Mouse (Mus musculus) thymus, postnatal 0 days (tissue): Measurements from ENCODE around the gene Loxl1. TPM values are rescaled to one million over a fixed set of nuclear protein-coding genes. Genes with fewer than 3 reads are reported as not detected.
"Not testable (repeated sequence)": the region's sequence is repeated elsewhere in the genome, so short reads cannot be mapped to it uniquely, and the experiment has no call there.

Experiments
- DNase-seq: peaks from one replicate; pipeline ENCODE4 v3.0.0-alpha.2; 2015; ENCODE audit warnings: low spot score
- polyA plus RNA-seq: library from polyadenylated mRNA; unstranded; fragments of >200 nt; fragmentation: Nextera tagmentation; extraction: Ambion mirVana; gene quantifications from 2 replicates; pipeline ENCODE4 v1.2.1, GENCODE M21; 2015

Gene Loxl1
- polyA plus RNA-seq, 1 experiment from 2014 or later: 4.3 TPM

DNA sequence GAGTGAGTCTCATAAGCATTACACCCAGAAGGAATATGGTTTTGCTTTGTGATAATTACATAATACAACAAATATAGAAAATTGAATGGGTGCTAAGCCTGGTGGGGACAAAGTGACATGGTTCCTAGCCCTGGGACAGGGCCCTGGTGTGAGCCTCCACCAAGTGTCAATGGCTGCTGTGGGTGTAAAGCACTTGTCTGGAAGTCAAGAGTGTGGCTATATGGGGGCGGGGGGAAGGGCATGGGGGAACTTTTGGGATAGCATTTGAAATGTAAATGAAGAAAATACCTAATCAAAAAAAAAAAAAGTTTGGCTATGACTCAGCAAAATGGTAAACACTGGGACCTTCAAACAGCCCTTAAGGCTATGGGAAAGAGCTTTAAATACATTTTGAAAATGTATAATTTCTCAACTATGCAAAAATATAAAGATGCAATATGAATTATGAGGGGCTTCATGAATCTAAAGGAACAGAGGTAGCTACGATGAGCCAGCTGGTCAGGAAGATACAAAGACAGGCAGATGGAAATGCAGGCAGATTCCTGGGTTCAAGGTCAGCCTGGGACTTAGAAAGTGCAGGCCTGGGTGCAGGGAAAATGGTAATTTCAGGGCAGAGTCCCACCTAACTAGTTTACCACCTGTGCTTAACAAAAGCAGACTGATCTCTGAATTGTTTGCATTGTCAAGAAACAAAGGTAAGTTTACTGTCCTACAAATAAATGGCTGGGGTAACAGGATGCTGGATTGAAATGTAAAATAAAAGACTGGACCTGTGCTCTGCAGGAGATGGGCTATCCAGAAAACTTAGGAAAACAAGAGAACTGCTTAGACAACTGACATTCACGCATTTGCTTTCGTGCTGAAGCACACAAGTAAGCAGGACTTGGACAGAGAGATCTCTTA lies 33.9 kb downstream of the Loxl1 start:
- no peak for DNase-seq

- no peak for DNase-seq
Observed at GRCm38 (mm10) chr9:58278313-58278712, 34.7 kb downstream of the Loxl1 start.

GRCm38 (mm10) chr9:58276346-58276745 lies 36.6 kb downstream of the Loxl1 start:
- DNase-seq: no peak

- DNase-seq: peak; percentile 72
Observed at GRCm38 (mm10) chr9:58275797-58276196, 37.2 kb downstream of the Loxl1 start.

GRCm38 (mm10) chr9:58275115-58275774 lies 37.7 kb downstream of the Loxl1 start:
- peak; percentile 58 for DNase-seq

GRCm38 (mm10) chr9:58274626-58275025 lies 38.4 kb downstream of the Loxl1 start:
- DNase-seq: no peak

- no peak for DNase-seq
Observed at GRCm38 (mm10) chr9:58274101-58274604, 38.8 kb downstream of the Loxl1 start.

- no peak for DNase-seq
Observed at GRCm38 (mm10) chr9:58272855-58273254, 40.1 kb downstream of the Loxl1 start.

DNA sequence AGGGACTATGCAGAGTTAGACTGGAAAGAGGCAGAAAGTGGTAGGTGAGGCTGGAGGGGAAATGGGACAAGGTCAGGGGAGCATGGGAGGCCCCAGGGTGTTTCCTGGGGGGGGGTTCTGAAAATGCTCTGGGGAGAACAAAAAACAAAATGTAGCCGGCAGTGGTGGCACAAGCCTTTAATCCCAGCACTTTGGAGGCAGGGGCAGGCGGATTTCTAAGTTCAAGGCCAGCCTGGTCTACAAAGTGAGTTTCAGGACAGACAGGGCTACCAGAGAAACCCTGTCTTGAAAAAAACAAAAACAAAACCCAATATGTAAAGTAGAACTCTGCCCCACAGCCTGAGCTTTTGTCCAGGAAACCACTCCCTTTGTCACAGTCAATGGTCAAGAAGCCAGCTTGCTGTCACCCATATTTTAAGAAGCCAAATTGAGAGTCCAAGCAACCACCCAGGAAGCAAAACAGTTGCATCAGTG lies 40.9 kb downstream of the Loxl1 start:
- DNase-seq: no peak

- not testable (repeated sequence) for DNase-seq
Observed at GRCm38 (mm10) chr9:58271551-58271950, 41.4 kb downstream of the Loxl1 start.

- peak; percentile 22 for DNase-seq
Observed at GRCm38 (mm10) chr9:58271109-58271508, 41.9 kb downstream of the Loxl1 start.

- DNase-seq: no peak
Observed at GRCm38 (mm10) chr9:58270081-58270480, 42.9 kb downstream of the Loxl1 start.

DNA sequence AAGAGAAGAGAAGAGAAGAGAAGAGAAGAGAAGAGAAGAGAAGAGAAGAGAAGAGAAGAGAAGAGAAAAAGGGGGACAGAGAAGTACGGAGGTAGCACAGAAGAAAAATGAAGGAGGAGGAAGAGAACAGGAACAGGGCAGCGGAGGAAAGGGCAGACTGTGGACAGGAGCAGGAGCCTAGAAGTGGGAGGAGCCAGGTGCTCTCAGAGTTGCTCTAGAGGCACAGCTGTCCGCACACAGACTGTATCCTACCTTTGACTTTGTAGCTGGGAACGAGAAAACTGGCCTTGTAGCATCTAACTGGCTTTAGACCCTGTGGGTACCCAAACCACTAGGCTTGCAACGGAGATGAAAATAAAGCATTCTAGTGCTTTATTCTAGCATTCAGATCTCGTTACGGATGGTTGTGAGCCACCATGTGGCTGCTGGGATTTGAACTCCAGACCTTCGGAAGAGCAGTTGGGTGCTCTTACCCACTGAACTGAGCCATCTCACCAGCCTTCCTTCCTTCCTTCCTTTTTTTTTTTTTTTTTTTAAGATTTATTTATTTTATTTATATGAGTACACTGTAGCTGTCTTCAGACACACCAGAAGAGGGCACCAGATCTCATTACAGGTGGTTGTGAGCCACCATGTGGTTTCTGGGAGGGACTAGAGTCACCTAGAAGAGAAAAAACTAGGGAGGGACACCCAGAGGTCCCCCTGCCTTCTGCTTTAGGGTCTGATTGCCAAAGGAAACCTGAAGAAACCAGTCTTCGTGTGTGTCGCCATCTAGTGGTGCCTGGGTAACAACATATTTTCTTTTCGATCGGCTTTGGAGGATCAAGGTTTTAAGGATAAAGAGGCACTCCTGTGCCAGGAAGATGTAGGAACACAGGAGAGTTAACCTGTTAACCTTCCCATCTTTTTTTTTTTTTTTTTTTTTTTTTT lies 44.3 kb downstream of the Loxl1 start:
- DNase-seq: peak; percentile 84

DNA sequence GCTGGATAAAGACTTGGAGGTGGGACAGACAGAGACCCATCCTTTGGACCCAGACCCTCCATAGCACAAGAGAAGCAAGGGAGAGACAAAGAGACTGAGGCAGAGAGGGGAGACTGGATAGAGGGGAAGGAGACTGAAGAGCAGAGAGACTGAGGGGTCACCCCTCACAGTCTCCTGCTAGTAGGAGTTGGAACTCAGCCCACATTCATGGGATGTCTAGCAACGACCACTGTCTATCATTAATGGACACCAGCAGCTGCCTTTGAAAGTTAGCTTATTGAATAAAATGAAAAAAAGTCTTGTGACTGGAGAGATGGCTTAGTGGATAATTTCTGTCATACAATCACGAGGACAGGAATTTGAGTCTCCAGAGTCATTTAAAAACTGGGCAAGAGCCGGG lies 45.9 kb downstream of the Loxl1 start:
- no peak for DNase-seq

GRCm38 (mm10) chr9:58266571-58267011 lies 46.4 kb downstream of the Loxl1 start:
- DNase-seq: peak; percentile 20

DNA sequence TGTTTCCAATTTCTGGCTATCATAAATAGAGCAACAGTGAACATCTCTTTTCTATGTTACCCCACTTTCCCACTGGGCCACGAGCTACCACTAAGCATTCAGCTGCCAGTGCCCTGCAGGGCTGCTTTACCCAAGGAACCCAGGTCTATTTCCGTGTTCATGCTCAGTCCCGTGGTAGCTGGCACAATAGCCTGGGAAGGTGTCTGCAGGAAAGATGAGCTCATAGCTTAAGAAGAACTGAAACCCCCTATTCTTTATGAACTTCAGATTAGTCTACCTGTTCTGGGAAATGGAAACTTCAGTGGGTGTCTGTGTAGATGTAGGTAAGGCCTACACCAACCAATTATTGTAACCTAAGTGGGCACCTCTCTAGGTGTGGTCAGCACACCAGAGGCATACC lies 47.6 kb downstream of the Loxl1 start:
- no peak for DNase-seq

DNA sequence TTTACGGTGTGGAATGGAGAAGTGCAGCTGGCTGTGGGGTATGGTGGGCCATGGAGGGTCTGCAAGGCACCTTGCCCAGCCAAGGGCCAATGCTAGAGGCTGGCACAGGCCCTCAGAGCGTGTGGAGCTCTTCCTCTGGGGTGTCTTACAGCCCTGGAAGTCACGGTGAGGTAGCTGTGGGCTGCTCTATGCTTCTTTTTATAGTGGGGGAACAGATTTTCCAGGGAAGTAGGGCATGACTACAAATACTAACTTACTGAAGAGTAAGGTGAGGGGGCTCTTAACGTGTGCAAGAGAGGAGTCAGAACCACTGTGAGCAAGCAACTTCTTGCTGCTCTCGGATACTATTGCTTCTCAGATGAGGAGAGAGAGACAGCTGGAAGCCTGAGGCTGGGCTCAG lies 50.5 kb downstream of the Loxl1 start:
- no peak for DNase-seq

GRCm38 (mm10) chr9:58255704-58256685 lies 57.0 kb downstream of the Loxl1 start:
- no peak for DNase-seq

DNA sequence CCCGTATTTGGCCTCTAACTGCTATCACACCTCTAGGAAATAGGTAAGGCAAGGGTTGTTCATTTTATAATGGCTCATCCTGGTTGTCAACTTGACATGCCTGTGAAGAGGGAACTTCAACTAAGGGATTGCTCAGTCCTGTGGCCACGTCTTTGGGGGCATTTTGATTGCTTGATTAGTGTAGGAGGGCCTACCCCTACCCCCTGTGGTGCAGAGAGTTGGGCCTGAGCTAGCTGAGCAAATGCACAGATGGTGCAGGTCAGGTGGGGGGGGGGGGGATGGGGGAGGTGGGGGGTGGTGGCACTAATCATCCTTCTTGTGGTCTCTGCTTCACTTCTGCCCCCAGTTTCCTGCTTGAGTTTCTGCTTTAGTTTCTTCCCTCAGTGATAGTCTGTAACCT lies 57.9 kb downstream of the Loxl1 start:
- peak; percentile 32 for DNase-seq

GRCm38 (mm10) chr9:58253805-58254122 lies 59.2 kb downstream of the Loxl1 start:
- DNase-seq: not testable (repeated sequence)
